Mouse (Mus musculus) gastrocnemius, postnatal 4 days (tissue): Measurements from ENCODE around the gene Pld5. TPM values are rescaled to one million over a fixed set of nuclear protein-coding genes. Genes with fewer than 3 reads are reported as not detected.
"Not testable (repeated sequence)": the region's sequence is repeated elsewhere in the genome, so short reads cannot be mapped to it uniquely, and the experiment has no call there.

Source experiments
- DNase-seq, 2 experiments: peaks; one replicate each; pipeline ENCODE4 v3.0.0; 2021 to 2022; ENCODE audit warnings: low spot score in 2 of 2, mixed read lengths in 2 of 2
- total RNA-seq, 2 experiments: library from RNA; stranded (reverse); gene quantifications; 2 replicates each; pipeline ENCODE4 v1.2.3; 2021

Pld5 gene
- total RNA-seq, 2 experiments from 2014 or later = 5.3 to 5.5 TPM

DNA sequence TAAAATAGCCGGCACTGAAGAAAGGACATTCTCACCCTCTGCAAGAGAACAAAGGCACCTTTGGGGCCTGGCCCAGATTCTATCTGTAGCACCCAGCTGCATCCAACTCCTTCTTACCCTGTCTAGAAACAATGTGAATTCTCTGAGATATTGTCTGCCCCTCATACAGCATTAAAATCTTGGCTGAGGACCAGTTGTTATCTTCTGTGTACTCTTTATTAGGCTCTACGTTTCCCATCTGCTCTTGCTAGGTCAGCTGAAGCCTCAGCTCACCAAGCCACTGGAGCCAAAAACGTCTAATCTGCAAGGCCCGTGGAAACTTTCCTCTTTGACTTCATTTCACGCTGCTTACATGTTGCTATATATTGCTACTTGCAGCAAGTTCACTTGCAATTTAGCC lies 228.1 kb downstream of the Pld5 start:
- DNase-seq = no peak

DNA sequence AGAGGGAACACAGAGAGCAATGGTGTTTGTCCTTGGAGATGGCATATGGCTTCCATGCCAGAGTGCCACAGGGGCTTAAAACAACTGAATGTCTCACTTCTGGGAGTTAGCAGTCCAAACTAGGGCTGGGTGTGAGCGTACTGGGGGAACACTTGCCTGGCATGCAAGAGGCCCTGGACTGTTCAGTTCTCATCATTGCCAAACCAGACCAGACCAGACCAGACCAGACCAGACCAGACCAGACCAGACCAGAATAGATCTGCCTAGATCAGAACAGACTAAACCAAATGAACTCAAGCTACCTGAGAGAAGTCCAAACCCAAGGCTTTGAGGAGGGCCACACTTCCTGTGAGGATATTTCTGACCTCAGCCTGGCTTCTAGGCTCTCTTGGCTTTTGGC lies 228.7 kb downstream of the Pld5 start:
- no peak for DNase-seq

DNA sequence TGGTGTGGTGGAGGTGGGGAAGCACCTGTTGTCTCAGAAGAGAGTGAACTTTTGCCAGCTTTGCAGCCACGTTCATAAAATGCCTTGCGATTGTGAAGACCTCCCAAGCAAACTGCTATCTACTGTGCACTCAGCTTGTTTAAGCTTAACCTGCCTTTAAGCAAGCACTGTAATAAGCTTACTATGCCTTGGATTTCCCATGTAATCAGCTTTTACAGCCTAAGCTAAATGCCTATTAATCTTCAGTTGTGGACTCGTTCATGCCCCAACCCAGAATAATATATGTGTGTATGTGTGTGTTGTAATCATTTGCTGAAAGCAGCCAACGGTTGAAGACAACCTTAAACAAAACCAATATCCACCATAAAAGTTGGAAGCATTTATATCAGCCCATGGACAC lies 232.1 kb downstream of the Pld5 start:
- DNase-seq = no peak

DNA sequence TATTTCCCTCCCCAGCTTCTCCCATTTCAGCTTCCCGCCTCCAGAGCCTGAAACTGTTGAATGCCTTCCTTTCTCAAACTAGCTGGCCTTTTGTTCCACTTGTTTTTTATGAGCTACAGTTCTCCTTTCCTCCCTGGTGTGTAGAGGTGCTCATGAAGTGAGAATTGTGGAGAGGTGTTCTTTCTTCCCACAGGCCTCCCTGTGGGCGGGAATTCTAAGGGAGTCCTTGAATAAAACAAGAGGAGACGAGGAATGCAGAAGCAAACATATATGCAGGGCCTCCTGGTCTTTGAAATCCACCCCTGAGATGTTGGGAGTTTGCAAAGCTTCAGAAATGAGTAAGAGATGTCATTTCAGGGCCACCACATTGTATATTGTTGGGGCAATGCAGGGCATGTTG lies 235.2 kb downstream of the Pld5 start:
- no peak for DNase-seq

DNA sequence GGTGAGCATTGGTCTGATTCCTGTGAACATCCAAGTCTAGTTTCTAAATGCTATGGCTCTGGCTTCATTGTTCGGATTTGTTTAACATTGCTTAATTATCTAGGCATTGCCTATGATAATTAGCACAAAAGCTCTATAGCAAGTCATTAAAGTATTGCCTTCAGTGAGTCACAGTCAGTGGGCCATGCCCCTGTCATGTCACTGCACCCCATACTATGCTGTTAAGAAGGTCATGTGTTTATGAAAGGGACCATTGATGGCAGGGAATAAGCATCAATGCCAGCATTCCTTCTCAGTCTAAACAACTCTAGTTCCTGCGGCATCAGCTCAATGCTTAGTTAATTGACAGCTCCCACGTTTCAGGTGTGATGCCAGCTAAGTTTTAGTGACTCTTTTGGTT lies 239.1 kb downstream of the Pld5 start:
- no peak for DNase-seq

DNA sequence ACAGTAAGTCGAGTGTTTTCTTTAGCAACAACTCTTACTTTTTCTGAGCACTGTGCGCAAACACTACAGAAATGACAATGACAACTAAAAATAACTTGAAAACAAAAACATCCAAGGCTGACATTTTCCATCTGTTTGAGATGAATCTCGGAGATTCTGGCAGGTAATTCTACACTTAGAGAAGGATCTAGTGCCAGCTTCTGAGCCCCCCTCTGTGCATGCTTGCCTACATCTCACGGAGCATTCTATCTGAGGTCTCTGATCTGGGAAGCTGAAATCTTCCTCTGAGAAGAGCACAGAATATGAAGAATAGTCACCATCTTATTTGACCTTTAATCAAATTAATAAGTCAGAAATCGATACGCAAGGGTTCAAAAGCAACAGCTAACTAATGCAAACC lies 240.4 kb downstream of the Pld5 start:
- no peak for DNase-seq

DNA sequence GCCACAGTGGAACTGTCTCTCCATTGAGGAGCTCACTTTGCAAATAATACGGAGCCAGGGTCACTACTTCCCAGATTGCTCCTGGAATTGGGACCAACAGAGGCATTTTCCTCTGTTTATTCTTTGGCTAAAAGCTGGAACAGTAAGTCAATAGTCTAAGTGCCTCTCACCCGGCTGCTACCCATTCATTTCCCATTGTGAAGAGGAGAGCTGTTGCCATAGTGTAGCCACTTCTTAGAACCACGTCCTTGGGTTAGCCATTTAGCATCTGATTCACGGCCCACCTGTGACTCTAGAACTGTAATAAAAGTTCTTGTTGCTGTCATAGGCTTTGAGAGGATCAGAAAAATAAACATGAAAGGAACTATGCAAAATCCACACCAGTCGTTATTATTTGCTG lies 241.4 kb downstream of the Pld5 start:
- DNase-seq = no peak

DNA sequence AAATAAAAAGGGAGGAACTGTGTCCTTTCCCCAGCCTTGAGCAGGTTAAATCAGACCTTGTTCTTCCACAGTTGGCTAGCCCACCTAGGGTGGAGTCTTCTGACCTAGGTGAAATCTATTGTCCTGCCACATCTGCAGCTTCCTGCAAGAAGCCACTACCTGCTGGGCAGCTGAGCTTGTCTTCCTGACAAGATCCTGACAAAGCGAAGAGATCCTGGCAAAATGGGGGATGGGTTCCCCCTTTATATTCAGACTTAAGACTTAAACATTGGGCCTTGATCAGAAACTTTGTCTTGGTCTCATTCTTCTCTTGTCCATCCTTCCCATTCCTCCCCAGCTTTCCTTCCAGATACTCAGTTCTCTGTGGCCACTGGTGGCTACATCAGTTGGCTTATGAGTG lies 246.0 kb downstream of the Pld5 start:
- no peak for DNase-seq

DNA sequence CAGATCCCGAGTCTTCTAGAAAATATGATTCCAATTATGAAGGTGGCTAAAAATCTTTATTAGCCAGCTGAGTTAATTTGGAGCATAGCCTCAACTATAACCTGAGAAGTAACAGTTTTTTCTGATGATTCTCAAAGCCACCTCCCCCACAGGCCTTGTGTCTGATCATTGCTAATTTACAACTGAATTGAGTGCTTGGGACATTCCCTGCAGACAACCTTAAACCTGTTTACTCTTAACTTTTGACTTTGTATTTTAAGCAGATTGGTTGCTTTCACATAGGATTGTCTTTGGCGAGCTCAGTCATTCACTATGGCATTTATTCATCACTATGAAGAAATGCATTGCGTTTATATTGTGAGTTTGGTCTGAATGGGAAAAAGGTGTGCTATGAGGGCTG lies 246.7 kb downstream of the Pld5 start:
- DNase-seq = no peak

DNA sequence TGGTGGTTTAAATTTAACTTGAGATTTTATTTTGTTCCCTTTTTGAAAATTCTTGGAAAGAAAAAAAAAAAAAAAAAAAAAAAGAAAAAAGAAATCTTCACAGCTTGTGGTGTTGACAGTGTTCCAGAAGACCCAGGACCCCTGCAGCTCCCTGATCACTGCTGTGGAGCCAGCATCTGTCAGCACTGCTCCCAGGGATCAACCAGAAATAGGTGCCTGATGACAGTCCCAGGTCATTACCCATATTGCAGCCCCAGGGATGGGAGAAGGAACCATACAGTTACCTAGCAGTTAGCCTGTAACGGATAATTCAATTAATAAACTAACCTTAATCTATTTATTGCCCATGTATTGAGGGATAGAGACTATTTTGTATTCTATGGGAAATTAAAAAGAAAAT lies 250.6 kb downstream of the Pld5 start:
- DNase-seq = no peak

DNA sequence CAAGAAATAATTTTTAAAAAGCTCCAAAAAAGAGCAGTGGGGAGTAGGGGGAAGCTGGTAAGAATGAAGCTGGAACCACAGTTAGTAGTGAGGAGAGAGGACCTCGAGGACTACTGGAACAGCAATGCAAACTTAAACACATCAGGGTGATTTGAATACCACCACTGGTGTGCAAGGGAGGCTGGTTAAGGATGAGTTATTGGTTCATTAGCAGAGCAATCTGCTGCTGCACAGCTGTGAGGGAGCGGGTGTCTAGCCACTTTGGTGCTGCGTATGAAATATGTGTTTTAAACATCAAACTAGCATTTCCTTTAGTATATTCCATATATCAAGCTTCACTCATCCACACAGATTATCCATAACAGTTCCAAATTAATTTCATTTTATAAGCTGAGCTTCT lies 256.6 kb downstream of the Pld5 start:
- no peak for DNase-seq

DNA sequence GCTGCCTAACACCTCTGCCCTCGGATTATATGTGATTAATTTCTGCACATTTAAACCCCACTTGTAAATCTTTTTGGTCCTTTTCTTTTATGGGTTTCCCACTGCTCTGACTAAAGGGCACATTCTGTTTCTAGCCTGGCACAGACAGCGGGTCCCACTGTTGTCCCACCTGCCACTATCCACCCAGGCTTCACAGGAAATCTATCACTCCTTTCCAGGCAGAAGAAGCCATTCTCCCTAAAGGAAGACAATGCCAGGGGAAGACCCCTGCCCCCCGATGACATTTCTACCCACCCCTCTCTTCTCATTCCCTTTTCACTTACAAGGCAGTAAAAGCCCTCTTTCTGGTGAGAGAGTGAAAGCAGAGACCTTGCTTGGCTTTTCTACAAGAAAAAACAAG lies 259.0 kb downstream of the Pld5 start:
- no peak for DNase-seq

DNA sequence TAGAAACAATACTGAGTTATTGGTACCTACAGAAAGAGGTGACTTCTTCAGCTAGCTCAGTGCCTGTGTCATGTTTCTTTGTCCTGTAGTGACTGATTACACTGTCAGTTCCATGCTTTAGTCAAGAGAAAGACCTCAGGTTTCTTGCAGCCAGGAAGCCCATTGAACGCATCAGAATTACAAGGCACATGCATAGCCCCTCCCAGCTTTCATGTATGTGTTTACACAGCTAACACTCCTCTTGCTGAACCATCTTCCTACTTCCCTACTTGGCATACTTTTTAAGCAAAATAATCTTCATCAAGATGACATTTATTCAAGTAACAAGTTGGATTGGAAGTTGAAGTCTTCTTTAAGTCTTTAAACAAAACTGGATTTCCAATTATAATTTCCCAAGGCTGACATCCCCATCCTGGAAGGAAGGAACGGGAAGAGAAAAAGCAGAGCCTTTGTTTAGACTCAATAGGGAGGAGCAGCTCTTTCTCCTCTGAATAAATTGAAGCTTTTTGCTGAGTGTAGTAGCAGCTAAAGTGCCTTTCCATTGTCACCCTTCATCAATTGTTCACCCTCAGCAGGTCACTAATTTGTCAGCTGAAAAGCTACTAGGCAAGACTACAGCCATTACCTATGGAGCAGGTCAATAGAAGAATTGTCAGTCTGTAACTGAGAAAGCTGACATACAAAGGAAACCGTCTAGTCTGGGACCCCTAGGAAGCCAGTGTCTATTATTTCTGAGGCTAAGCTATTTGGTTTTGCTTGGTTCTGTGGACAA lies 261.4 kb downstream of the Pld5 start:
- no peak for DNase-seq

DNA sequence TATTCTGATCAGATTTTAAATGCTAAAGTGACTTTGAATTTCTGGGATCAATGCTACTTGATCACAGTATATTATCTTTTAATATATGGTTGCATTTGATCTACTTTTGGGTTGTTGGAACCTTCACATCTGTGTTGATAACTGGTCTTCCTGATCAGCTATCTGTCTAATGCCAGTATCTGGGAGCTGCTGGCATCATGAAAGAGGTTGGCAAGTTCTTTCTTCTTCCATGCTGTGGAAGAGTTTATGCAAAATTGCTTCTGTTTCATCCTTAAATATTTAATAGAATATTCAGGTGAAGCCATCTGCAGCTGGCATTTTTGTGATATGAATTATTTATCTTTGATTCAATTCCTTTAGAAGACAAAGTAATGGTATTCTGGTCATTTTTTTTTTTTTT lies 263.6 kb downstream of the Pld5 start:
- no peak for DNase-seq

DNA sequence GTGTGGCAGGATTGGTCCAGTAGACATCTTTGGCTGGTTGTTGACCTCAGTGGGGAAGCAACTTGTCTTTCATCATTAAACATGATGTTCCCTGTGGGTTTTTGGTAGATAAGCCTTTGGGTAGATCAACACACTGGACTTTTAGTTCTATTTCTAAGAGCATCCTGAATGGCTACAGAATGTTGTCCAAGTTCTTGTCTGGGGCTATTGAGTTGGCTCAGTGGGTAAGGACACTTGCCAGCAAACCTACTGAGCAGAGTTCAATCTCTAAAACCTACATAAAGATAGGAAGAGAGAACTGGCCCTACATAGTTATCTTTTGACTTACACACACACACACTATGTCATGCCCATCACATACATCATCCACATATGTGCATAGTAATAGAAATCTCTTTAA lies 264.0 kb downstream of the Pld5 start:
- DNase-seq = no peak

DNA sequence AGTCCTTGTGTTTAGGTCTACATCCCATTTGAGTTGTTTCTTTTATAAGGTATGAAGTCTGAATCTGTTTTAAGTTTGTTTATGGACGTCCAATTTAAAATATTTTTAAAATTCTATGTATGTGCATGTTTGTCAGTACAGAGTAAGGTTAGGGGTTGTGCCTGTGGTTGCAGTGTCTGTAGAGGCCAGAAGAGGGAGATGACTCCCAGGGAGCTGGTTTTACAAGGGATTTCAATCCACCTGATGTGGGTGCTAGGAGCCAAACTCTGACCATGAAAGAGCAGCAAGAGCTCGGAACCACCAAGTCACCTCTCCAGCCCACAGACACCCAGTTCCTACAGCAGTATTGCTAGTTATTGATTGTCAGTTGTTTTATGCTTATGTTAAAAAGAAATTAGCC lies 266.7 kb downstream of the Pld5 start:
- DNase-seq = no peak

DNA sequence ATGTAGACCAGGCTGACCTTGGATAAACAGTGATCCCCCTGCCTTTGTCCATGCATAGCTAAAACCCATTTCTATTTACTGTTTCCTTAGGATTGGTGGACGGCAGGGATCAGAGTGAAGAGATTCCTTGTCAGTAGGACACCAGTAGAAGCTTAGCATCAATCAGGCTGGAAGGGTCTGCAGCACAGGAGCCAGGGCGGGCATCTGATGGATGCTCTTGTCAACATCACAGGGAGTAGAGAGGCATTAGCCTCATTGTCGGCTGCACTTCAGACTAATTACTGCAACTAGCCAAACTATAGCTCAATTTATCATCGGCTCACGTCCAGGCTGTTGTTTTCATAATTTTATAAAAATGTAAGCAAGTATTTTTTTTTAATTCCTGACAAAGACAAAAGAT lies 274.5 kb downstream of the Pld5 start:
- no peak for DNase-seq

DNA sequence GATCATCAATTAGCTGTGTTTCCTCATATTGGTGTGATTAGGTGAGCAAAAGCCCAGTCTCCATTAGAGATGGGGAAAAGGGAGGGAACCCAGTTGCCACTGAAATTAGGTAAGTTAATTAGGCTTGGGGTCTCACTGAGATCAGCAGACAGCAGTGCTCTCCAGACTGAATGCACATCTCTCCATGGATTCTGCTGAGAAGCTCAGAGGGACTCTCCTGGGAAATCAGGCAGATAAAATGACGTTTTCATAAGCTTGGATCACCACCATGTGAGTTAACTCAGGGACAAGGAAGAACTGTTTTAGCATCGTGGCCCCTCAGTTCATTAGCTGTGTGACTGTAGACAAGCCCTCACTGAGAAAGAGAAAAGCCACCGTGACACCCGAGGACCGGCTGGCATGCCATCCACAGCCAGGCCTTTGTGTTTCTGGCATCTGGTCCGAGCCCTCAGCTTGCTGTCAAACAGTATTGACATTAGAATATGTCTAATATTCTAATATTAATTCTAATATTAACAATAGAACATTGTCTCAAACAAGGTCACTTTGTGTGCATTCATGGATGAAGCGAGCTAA lies 277.9 kb downstream of the Pld5 start:
- DNase-seq = no peak

DNA sequence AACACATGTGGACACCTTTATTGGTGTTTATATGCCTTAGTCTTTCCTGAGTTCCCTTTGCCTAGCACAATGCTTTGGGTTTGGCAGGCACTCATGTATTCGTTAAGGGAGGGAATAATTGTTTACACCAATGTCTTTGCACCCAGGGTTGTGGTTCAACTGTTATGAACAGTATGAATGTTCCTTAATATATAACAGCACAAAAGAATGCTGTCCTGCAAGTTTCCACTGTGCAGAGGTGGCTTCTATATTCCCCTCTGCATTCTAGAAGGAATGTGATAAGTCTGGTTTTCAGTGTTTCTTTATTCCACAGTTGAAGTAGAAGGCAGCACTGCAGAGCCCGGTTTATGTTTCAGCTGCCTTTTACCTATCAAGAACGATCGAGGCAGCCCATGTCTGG lies 286.2 kb downstream of the Pld5 start:
- DNase-seq = no peak

DNA sequence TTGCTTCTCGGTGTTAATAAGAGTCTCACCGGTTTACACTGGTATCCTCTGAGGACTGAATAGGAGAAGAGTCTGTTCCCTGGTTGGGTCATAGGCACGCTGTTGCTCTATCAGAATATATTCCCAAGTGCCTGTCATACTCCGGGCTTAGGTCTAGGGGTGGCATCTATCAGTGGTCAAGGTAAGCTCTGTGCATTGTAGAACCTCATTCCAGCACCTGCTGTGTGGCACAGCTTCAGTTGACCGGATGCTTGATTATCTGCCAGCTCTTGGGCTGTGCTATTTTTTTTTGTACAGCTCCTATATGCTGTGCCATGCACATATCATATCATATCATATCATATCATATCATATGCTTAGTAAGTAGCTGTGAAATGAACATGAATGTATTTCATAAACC lies 286.7 kb downstream of the Pld5 start:
- no peak for DNase-seq

DNA sequence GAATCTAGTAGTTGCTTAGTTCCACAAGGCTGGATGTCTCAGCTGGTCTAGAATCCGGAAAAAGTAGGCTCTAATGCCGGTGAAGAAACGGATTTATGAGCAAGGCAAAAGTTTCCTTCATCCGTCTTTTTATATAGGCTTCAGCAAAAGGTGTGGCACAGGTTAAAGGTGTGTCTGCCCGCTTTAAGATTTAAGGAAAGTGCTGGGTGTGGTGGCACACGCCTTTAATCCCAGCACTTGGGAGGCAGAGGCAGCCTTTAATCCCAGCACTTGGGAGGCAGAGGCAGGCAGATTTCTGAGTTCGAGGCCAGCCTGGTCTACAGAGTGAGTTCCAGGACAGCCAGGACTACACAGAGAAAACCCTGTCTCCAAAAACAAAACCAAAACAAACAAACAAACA lies 296.1 kb downstream of the Pld5 start, which contains the start of gene Rbm8a2:
TSS of gene Rbm8a2 (minus strand) at position 101 of the 400 bp plus-strand sequence.
- not testable (repeated sequence) for DNase-seq

DNA sequence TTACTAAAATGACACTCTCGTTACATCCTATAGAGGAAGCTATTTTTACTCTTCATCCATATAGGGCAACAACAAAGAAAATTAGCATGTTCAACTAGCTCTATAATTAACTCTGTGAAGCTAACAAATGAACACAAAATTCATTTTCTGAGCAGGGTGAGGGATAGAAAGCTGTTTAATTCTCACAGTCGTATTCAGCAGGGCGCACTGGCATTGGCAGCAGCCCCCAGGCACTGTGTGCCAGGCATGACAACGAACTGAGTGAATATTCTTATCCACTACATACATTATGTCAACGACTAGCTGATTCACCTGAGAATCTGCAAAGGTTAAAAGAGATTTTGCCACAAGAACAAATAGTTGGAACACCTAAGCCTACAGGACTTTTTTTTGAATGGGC lies 304.4 kb downstream of the Pld5 start:
- DNase-seq = no peak
